8 mouse cellular contexts compared by ENCODE assay signal in genomic region chr17:69396147-69397033, GRCm38 (mm10). TPM values are rescaled to one million over a fixed set of nuclear protein-coding genes. Genes with fewer than 3 reads are reported as not detected.
DNase-seq lines count a peak whose midpoint lies in the region; ATAC-seq and TF ChIP-seq lines count a peak whose summit lies in the region.

No protein-coding gene starts in this region.

- no peak overlapping the region for H3K4me3 ChIP-seq in forebrain, embryonic 12.5 days (replicated peaks)
- H3K4me3 ChIP-seq in forebrain, embryonic 15.5 days = no peak overlapping the region
- no peak overlapping the region for H3K4me3 ChIP-seq in cerebellum, adult 2 months (replicated peaks; ENCODE audit: insufficient read depth, low read depth, low read length)

- H3K9me3 ChIP-seq in forebrain, embryonic 12.5 days = no peaks in the 10 kb centered on the region
- H3K9me3 ChIP-seq in forebrain, embryonic 15.5 days = no peaks in the 10 kb centered on the region

- no peak overlapping the region for H3K9ac ChIP-seq in forebrain, embryonic 12.5 days
- no peak overlapping the region for H3K9ac ChIP-seq in forebrain, embryonic 15.5 days (replicated peaks)

- no peaks in the 10 kb centered on the region for H3K27me3 ChIP-seq in forebrain, embryonic 12.5 days
- H3K27me3 ChIP-seq in forebrain, embryonic 15.5 days = no peaks in the 10 kb centered on the region
- no peaks in the 10 kb centered on the region for H3K27me3 ChIP-seq in cerebellum, adult 2 months (ENCODE audit: control insufficient read depth, insufficient read depth, low read length)

- H3K4me1 ChIP-seq in forebrain, embryonic 12.5 days = no peaks in the 10 kb centered on the region; the same call in 1 of the 2 replicates
- H3K4me1 ChIP-seq in forebrain, embryonic 15.5 days = no peaks in the 10 kb centered on the region
- no peaks in the 10 kb centered on the region; the same call in 1 of the 2 replicates for H3K4me1 ChIP-seq in cerebellum, adult 2 months (ENCODE audit: control insufficient read depth, insufficient read depth, low read length)

- no peak for TF ChIP-seq CTCF in cerebellum, adult 2 months (IDR thresholded peaks at IDR 0.05; ENCODE audit: borderline replicate concordance, insufficient read depth, low read depth, low read length)

- 24% methylated on average over 15 of the region's 16 CpGs for WGBS in forebrain, embryonic 12.5 days
- 26% methylated on average over 15 of the region's 16 CpGs for WGBS in forebrain, embryonic 15.5 days
- WGBS in cerebellum, adult 2 months = 32% methylated on average over 16 of the region's 16 CpGs

- no peak for ATAC-seq in forebrain, embryonic 12.5 days (ENCODE audit: low FRiP score)
- no peak for ATAC-seq in forebrain, embryonic 15.5 days (replicated peaks)
- ATAC-seq in megakaryocyte-erythroid progenitor cell, adult 5-6 weeks (replicated peaks; ENCODE audit: low FRiP score, low TSS enrichment, poor library complexity, severe bottlenecking) = peak; percentile 85

- H3K4me2 ChIP-seq in forebrain, embryonic 12.5 days = peak overlapping the region; percentile 21; the same call in 1 of the 2 replicates
- H3K4me2 ChIP-seq in forebrain, embryonic 15.5 days (replicated peaks) = no peak overlapping the region

- peaks cover 5% of the 10 kb centered on the region; the same call in 1 of the 2 replicates for H3K36me3 ChIP-seq in forebrain, embryonic 12.5 days (replicated peaks)
- 0 out of 2 replicates have a peak, but pooled peaks cover 2% of the 10 kb centered on the region for H3K36me3 ChIP-seq in forebrain, embryonic 15.5 days

- TF ChIP-seq POLR2A in cerebellum, adult 2 months (IDR thresholded peaks at IDR 0.05; ENCODE audit: borderline replicate concordance, insufficient read depth, low read length) = no peak

- no peak overlapping the region for H3K27ac ChIP-seq in forebrain, embryonic 12.5 days
- H3K27ac ChIP-seq in forebrain, embryonic 15.5 days (replicated peaks) = no peak overlapping the region
- no peak overlapping the region for H3K27ac ChIP-seq in cerebellum, adult 2 months (ENCODE audit: insufficient read depth, low read length)

- peak; percentile 73 for DNase-seq in adipocyte (ENCODE audit: low spot score)
- DNase-seq in heart, adult 8-10 months (ENCODE audit: low spot score) = peak; percentile 64
- DNase-seq in kidney, postnatal 14 days = peak; percentile 48
- no peak for DNase-seq in cerebellum, adult 2 months
- no peak for DNase-seq in testis, postnatal 14 days (ENCODE audit: low spot score)

RNA-seq across cellular contexts. Expression of gene Zbtb14, which starts 13.5 kb away (rescaled TPM):
- 35.8 and 36.6 TPM in 2 replicates for polyA plus RNA-seq in forebrain, embryonic 12.5 days (2016; fragmentation: Nextera tagmentation; extraction: Ambion mirVana)
- polyA plus RNA-seq in forebrain, embryonic 15.5 days (2015; fragmentation: Nextera tagmentation; extraction: Ambion mirVana) = 36.3 and 38.2 TPM in 2 replicates
- total RNA-seq in heart, adult 8-10 months (2022) = 10 to 100 TPM; 11.0 to 13.8 (median 11.5) TPM
- 15.0 and 19.6 TPM in 2 replicates for total RNA-seq in megakaryocyte-erythroid progenitor cell, adult 5-6 weeks (2014; fragmentation: Nextera tagmentation)
- 24.1 and 27.5 TPM in 2 replicates for total RNA-seq in megakaryocyte-erythroid progenitor cell, adult 5-6 weeks (2017)
- polyA plus RNA-seq in cerebellum, adult 2 months (2012; rRNA removed) = 15.1 and 16.2 TPM in 2 replicates

RNA-seq across cellular contexts. Expression of gene Akain1, which starts 42.7 kb away (rescaled TPM):
- polyA plus RNA-seq in forebrain, embryonic 12.5 days (2016; fragmentation: Nextera tagmentation; extraction: Ambion mirVana) = 0.10 TPM in 1 of 2 replicates, not detected in the other
- polyA plus RNA-seq in forebrain, embryonic 15.5 days (2015; fragmentation: Nextera tagmentation; extraction: Ambion mirVana) = 0.13 and 0.36 TPM in 2 replicates
- total RNA-seq in heart, adult 8-10 months (2022) = not detected
- total RNA-seq in megakaryocyte-erythroid progenitor cell, adult 5-6 weeks (2014; fragmentation: Nextera tagmentation) = not detected in 2 replicates
- total RNA-seq in megakaryocyte-erythroid progenitor cell, adult 5-6 weeks (2017) = not detected in 2 replicates
- 29.4 and 30.6 TPM in 2 replicates for polyA plus RNA-seq in cerebellum, adult 2 months (2012; rRNA removed)

Comparison
In these comparisons a context has a peak if more than half of its experiments do, and no peak if none do; other contexts are left out.
1. DNase-seq: peak in adipocyte (single experiment), heart, adult 8-10 months (single experiment) and kidney, postnatal 14 days (single experiment); none in cerebellum, adult 2 months (0 of 2) and testis, postnatal 14 days (single experiment).
2. RNA of gene Akain1, which starts 42.7 kb away (polyA plus RNA-seq): 29.4 to 30.6 TPM in cerebellum, adult 2 months; 0.13 to 0.36 TPM in forebrain, embryonic 15.5 days and 0.10 TPM in forebrain, embryonic 12.5 days; every median in the first group is over 10 times any median in the second.